Mouse (Mus musculus) urinary bladder, postnatal 10 days (tissue): Measurements from ENCODE around the gene Spin1.

Source experiments
- DNase-seq: peaks from one replicate; pipeline ENCODE4 v3.0.0; 2022; ENCODE audit warnings: low spot score

Gene Spin1

GRCm38 (mm10) chr13:51137702-51138031 lies 37.0 kb downstream of the Spin1 start:
- DNase-seq, result no peak

DNA sequence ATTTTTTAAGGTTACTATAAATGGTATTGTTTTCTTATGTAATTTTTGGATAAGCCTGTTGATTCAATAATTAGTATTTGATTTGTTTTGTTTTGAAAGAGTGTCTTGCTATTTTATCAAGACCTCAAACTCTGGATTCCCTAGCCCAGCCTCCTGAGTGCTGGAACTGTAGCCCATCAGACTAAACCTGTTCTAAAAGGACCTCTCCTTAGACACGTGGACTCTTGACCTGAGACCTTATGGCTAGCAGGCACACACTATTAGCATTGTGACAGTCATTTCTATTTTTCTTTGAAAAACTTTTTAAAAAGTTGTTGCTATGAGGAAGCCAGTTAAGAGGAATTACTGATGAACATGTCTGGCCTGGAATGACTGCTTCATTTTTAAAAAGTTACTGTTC lies 46.4 kb downstream of the Spin1 start:
- DNase-seq, result no peak

- DNase-seq, result no peak
These were observed 52.4 kb downstream of the Spin1 start for GRCm38 (mm10) chr13:51152966-51153669.

GRCm38 (mm10) chr13:51153670-51154030 lies 53.0 kb downstream of the Spin1 start:
- no peak for DNase-seq

GRCm38 (mm10) chr13:51155178-51156013 lies 54.7 kb downstream of the Spin1 start:
- DNase-seq, result no peak

DNA sequence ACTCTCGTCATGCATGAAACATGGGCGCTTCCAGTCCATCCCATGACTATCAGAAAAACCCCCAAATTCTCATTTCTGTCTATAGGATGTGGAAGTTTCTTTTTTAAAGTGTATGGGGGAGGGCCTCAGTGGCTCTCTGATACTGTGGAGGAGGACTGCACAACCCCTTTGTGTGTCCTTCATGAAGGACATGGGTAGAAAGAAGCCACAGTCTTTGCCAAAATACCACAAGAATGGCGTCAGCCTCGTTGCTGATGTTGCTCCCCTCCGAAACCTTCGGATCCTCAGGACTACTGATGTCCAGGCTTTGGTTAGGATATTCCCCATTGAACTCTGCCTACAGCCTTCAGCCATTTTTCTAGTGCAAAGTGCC lies 55.3 kb downstream of the Spin1 start:
- no peak for DNase-seq

- no peak for DNase-seq
These were observed 56.6 kb downstream of the Spin1 start for GRCm38 (mm10) chr13:51157291-51157690.

DNA sequence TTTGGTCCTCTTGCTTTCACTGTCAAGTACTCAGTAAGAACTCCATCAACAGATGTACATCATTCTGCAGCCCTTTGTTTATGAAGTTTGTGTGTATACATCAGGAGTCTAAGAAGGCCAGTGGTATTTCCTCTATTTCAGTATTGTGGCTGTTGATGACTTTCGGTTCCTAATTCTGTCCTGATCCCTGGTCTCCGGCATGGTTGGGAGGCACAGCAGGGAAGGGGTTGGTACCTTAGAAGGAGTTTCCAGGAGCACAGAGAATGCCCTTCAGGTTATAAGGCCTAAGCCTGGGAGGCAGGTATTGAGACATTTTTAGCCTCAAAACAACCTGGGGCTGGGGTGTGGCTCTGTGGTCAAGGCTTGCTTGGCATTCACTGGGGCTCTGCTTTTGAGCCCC lies 61.0 kb downstream of the Spin1 start:
- no peak for DNase-seq

- DNase-seq, result no peak
These were observed 61.6 kb downstream of the Spin1 start for GRCm38 (mm10) chr13:51162246-51162645.

- DNase-seq, result no peak
These were observed 66.0 kb downstream of the Spin1 start for GRCm38 (mm10) chr13:51166711-51167110.

DNA sequence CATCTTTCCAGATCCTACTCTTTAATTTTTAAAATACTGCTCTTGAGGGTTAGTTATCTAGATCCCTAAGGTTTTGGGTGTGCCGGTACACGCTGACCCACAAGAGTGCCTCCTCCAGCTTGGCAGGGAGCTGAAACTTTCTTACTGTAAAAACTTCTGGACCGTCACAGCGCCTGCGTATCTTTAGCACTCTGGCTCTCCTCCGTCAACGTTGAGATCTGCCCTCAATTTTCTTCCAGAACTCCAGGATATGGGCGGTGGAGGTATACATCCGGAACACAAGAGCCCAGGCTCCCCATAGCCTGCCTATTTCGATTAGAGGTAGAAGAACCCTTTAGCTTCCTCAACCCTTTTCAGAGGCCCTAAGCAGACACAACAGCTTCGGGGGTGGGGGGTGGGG lies 69.5 kb downstream of the Spin1 start:
- no peak for DNase-seq

DNA sequence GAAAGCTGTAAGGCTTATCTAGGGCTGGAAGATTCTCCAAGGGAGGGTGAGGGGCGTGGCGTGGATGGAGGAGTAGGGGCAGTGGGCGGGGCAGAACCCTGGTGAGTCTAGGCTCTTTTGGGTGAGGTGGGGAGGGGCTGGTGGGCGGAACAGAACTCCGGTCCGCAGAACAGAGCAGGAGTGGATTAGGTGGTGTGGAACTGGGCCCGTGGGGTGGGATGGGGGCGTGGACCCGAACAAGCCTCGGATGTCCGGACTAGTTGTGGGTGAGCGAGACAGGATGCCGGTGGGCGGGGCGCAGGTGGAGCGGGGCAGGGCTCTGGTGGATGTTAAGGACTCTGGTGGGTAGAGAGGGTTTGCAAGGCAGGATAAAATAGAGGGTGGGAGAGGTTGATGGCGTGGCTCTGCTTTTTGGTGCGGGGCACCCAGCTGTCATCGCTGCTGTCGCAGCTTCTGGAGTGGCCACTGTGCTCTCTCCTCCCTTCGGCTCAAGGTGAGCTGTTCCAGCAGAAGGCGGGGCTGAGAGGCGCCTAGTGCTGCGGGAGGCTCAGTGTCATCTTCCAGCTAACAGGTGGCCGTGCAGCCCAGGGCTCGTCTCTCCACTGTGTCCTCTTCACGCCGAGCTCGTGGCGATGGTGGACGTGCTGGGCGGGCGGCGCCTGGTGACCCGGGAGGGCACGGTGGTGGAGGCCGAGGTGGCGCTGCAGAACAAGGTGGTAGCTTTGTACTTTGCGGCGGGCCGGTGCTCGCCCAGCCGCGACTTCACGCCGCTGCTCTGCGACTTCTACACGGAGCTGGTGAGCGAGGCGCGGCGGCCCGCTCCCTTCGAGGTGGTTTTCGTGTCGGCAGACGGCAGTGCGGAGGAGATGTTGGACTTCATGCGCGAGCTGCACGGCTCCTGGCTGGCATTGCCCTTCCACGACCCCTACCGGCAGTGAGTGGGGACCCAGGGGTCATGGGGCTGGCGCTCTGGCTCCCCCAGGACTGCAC lies 70.3 kb downstream of the Spin1 start, which contains the start of gene Nxnl2:
TSS of gene Nxnl2 (plus strand) at position 332 of the 990 bp plus-strand sequence.
- DNase-seq, result peak; percentile 14

DNA sequence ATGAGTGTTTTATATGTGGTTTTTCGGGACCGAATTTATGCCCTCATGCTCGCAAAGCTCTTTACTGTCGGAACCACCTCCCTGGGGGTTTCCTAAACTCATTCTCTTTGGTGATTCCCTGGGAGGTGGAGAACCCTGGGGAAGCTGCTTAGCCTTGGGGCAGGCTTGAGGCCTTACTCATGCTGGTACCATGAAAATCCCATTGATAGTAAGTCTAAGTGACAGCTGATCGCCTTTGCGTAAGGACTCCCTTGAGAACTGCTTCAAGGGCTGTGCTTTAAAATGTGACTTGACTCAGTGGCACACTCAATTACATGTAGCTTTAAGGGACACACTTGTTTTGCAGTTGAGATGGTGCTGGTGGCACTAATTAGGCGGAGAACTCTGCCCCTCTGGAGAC lies 71.9 kb downstream of the Spin1 start:
- no peak for DNase-seq

DNA sequence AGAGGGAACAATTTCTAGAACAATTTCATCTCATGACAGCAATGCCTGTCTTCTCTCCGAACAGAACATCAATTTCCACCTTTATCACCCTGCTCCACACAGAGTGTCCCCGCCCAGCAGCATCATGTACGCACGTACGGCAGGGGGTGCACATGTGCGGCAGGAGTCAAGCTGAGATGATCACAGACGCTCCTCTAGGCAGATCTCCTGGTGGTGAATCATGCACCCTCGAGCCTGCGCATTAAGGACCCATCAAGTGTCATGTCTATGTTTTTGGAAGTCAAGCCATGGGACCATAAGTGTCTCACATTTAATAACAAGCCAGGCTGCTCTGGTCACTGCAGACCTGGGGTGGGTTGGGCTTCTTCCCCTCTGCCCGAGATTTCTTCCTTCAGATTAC lies 78.3 kb downstream of the Spin1 start:
- no peak for DNase-seq

DNA sequence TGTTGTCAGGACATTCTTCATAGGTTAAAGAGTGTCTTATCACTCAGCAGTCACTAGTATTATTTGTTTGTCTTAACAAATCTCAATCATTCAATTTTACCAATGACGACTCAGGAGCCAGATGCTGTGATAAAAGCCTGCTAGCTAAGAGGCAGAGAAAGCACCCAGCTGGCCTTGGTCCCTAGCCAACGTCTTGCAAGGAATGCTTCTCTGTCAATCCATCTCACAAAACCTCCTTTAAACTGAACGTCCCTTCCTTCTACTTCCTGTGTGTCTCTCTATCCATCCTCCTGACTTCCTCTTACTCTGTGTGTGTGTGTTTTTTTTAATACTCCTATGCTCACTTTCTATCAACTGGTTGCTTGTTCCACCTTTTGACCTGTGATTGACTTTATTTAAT lies 78.7 kb downstream of the Spin1 start:
- no peak for DNase-seq

DNA sequence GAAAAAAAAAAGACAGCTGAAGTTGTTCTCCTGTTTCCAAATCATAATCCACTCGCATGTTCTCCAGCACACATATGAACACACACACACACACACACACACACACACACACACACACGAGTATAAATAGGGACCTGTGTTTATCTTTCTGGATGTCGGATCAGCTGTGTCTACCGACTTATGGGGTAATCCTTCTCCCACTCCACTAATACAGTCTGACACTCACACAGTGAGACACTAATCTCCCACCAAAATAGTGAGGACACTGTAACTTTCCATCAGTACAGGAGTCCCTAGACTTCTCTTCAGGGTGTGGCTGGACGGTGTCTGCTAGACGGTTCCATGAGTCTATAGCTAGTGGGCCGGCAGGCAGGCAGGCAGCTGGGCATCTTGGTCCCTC lies 81.6 kb downstream of the Spin1 start:
- DNase-seq, result no peak

- DNase-seq, result no peak
These were observed 84.2 kb downstream of the Spin1 start for GRCm38 (mm10) chr13:51184896-51185295.

DNA sequence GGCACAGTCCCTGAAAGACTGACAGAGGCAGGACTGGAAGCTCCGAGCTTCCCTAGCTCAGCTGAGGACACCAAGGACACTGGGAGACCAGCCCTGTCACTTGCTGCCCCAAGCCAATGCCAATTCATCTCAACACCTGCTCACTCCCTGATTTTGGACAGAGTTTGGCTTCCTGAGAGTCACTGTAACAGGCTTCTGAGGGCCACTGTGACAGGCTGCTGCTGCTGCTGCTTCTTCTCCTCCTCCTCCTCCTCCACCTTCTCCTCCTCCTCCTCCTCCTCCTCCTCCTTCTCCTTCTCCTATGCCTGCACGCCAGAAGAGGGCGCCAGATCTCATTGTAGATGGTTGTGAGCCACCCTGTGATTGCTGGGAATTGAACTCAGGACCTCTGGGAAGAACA lies 89.7 kb downstream of the Spin1 start:
- no peak for DNase-seq

DNA sequence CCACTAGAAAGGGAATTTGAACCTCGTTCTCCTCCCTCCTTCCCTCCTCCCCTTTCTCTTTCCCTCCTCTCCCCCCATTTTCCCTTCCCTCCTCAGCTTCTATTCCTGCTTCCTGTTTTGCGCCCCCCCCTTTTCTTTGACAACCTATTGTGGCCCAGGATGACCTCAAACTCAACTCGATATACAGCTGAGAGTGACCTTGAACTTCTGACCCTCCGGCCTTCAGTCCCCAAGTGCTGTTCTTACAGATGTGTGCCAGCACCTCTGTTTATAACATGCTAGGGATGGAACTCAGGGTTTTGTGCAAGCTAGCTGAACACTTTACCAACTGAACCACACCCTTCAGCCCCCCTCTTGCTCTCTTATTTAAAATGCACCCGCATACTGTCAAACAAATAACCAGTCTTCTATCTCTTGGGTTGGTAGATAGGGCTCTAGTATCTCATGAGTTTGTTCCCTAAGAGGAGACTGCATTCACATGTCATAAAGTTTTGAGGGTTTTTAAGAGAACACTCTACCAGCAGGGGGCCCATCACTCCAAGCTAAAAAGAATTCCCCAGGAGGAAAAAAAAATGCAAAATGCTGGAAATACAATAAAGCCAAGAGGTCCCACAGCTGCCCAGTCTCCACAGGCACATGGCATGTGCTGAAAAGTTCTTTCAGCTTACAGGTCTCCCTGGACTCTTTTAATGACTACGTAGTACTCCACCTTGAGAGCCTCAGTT lies 90.9 kb downstream of the Spin1 start:
- DNase-seq, result no peak

- DNase-seq, result no peak
These were observed 93.2 kb downstream of the Spin1 start for GRCm38 (mm10) chr13:51193893-51194292.

GRCm38 (mm10) chr13:51197699-51198098 lies 97.0 kb downstream of the Spin1 start:
- DNase-seq, result no peak

DNA sequence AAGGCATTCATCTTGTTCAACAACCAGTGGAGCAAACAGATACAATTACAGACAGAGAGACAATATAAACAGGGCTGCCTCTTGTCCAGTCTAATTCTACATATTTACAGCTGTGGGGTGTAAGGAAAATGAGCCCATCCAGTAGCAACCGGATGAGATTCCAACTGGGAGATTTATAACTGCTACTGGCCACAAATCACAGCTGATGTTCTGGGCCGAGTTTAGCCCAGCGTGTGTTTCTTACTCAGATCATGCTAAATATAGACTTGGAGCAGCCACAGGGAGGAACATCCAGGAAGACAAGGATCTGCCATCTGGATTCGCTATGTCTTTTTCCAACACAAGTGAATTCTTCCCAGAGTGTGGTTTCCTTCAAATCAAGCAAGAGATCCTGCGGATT lies 97.5 kb downstream of the Spin1 start:
- no peak for DNase-seq
